Mouse (Mus musculus) embryo, embryonic 10 days (tissue): ENCODE measurements at regions not wholly inside any gene's neighbourhood (a gene's known extent, or its start where the extent isn't known, plus 50 kb on each side); places are given as distances from the start of the nearest gene placed in this dataset.
"Not testable (repeated sequence)": the region's sequence is repeated elsewhere in the genome, so short reads cannot be mapped to it uniquely, and the experiment has no call there.

Experiments
- DNase-seq: peaks from one replicate; pipeline ENCODE4 v3.0.0-alpha.2; 2015; ENCODE audit warnings: low spot score

DNA sequence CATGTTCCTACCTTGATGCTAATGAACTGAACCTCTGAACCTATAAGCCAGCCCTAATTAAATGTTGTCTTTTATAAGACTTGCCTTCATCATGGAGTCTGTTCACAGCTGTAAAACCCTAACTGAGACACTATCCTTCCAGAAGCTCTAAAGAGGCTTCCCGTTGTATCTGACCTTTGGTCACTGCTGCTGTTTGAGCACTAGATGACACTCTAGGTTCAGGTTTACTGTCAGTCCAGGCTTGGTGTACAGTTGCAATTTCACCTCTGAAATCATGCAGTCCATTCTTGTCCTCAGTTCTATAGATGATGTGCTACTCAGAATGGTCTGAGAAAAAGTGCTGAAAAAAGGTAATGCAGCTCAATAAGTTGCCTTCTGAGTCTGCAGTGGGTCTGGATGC is 221.9 kb upstream of the Zpld1 start:
- peak; percentile 13 for DNase-seq

DNA sequence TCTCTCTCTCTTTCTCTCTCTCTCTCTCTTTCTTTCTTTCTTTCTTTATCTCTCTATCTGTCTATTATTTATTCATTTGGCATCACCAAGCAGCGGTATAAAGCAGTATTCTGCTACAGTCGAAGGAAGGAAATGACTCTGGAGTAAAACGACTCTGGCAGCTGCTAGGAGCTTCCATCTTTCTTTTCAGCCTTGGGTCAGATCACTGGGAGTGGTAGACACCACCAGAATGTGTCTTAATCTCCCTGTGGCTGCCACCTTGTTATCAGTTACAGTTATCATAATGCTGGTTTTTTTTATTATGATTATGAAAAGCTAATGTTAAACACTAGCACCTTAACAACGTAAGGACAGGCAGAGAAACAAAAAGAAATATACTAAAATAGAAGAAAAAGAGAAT is 219.2 kb upstream of the Zpld1 start:
- DNase-seq = no peak

DNA sequence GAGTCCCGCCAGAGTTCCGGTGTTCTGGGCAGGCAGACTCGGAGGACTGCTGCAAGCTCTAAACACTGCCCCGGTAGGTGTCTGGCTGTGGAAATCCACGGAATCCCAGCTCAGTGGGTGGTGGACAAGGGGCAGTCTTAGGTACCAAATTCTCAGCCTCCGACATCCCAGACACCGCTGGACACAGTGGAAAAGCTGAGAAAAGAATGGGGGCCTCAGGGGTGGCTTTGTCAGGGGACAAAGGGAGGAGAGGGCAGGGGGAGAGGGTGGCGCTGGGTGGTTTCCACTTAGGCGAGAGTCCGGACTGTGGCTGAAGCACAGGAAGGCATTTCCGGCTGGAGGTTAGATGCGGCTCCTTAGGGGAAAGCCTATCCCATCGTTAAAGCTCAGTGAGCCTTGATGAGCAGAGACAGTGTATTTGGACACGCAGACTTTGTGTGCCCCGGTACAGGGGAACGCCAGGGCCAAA is 217.5 kb upstream of the Zpld1 start:
- DNase-seq = peak; percentile 13

DNA sequence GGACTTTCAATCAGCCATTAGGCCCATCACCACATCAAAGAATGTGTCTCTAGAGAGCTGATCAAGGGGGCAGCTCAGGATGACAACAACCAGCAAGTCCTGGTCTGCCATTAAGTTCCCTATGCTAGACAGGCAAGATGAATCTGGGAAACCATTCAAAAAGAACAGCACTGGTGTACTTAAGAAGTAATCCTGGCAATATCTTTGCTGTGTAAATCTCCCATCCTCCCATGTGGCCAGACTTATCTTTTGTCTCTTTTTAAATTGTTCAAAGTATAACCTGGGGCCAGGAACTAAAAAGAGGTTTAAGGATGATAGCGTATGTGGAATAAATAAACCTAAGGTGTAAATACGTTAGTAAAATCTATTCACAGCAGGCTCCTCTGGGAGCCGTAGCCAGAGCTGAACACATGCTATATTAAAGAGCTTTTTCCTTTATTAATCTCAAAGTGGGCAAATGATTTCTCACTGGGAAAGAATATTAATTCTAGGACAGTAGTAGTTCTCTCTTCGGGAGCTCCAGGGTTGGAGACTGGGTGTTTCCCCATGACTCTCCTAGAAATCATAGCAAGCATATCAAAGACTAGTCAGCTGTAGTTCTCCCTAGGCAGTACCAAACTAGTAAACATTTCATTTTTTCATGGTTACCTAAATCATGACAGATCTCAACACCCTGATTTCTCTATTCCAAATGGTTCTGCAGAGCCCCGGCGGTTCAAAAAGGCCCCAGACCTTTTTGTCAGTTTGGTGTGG is 216.8 kb upstream of the Zpld1 start:
- DNase-seq = no peak

DNA sequence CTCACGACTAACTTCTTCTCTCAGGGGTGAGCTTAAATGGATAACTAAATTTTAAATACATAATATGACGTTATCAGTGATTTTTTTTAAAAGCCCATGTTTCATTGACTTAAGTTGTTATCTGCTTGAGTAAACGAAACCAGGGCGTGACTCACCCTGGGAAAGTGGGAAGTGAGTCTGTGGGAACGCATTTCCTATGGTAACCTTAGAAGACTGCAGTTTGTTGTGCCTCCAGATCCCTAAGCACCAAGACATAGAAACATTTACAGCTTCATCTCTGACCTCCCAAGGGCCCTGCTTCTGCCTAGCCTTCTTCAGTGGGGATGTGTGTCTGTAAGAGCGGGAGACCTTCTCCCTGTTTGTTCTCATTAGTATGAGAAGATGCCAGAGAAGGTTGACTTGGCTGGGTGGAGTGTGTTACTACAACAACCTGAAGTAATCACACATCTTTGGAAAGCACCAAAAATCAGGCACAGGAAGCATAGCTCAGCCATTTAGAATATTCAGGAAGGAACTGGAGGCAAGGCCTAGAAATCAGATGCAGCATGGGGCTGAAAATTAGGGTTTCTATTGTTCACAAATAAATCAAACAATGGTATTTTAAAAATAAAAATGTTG is 207.1 kb upstream of the Zpld1 start:
- no peak for DNase-seq

DNA sequence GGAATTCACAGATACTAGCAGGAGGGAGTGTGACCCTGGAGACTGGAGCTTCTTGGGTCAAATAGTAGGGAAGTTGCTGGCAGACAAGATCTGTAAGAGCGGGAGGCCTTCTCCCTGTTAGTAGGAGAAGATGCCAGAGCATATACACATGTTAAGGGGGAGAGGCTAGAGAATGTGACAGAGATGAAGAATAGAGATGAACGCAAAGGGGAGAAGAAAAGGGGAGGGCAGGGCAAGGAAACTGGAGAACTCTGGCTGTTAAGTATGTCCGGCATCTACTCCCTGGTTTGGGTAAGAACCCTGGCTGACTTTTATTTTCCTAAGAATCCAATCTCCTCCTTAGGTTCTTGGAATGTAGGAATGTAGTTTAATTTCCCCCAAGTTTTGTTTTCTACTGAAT is 206.5 kb upstream of the Zpld1 start:
- DNase-seq = no peak

DNA sequence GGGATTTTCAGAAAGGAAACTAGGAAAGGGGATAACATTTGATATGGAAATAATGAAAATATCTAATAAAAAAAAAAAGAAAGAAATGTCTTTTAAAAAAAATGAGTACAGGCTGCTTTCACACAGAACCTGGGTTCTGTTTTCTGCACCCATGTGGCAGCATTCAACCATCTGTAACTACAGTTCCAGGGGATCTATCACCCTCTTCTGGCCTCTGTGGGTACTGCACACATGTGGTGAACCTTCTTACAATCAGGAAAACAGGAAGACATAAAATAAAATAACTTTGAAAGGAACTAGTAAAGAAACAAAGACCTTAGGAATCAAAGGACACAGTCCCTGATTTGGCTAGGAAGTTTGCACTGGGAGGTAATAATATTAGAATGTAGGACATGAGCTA is 205.5 kb upstream of the Zpld1 start:
- DNase-seq = no peak

DNA sequence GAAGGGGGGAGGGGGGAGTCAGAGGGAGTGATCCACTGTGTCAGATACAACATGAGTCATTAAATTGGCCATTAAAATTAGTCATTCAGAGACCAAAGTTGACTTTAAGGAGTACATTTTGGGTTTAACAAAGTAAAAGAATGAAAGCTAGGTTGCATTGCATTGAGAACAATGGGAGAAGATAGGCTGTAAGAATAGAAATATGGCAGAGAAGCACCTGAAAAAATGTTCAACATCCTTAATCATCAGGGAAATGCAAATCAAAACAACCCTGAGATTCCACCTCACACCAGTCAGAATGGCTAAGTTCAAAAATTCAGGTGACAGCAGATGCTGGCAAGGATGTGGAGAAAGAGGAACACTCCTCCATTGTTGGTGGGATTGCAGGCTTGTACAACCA is 202.0 kb upstream of the Zpld1 start:
- DNase-seq = not testable (repeated sequence)

DNA sequence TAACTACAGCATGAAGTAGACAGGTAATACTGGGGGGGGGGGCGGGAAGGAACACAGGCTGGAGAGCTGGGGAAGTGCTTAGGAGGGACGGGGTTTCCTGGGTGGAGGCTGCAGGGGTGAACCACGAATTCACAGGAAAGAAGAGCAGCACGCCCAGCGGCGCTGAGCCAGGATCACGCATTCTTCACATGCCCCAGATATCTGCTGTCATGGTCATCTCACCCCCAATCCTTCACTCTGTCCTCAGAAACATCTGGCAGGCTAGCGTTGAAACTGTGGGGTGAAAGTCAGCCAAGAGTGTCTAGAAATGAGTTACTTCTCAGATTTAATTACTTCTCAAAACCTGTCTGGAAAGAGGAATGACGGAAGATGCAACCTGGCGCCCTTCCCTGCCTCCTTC is 197.3 kb upstream of the Zpld1 start:
- DNase-seq = no peak

DNA sequence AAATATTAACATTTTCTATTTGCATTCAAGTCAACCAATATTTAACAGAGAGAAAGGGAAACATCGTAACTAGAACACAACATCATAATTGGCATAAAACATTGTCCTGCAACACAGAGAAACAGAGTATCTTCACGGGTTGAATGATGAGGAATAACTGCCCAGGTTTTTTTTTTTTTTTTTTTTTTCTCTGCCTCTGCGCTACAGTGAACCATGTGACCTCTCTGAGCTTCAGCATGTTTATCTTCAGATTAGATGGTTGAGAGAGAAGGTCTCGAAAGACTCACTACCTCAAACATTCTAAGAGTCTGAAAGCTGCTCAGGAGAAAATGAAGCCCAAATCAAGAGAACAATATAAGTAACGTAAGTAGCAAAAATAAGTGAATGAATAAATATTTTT is 196.4 kb upstream of the Zpld1 start:
- DNase-seq = no peak

DNA sequence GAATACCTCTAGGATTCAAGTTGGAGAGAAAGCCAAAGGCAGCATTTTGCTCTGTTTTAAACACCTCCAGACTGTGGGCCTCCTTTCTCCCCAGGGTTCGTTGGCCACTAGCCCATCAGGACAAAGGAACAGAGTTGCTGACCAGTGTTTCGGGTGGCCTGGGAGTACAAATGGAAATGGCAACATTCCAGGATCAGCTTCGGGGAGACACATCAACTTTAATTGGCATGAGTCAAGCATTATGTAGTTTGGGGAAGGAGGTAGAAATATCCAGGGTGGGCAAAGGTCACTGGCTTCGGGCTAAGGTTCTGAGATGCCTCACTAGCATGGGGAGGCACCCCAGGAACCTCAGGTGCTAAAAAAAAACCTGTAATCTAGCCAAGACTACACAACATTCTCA is 194.3 kb upstream of the Zpld1 start:
- DNase-seq = no peak

DNA sequence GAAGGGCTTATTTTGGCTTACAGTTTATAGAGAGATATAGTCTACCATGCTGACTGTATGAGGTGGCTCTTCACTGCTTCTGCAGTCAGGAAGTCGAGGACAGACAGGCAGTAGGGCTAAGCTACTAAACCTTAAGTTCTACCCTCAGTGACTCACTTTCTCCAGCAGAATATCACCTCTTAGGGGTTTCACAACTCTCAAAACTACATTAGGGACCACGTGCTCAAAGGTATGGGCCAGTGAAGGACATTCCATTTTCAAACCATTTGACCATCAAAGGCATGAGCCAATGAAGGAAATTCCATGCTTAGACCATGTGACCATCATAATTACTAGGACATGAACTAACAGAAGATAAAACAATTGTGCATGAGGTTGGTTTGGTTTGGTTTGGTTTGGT is 186.6 kb upstream of the Zpld1 start:
- no peak for DNase-seq

DNA sequence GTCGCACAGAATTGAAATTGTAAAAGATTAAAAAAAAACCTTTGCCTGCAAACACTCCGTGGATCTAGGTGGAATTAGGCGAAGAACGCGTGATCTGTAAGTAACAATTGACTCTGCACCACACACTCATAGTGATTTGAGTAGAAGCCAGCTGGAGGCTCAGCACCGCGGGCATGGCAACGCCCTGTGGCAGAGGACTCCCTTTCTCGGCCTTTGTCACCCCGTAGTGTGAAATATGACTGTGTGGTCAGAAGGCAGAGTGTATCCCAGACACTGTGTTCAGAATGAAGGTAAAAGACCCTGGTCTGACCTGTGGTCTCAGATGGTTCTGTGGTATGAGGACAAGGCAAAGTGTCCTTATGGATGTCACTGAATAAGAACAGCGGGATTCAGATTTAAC is 183.0 kb upstream of the Zpld1 start:
- peak; percentile 7 for DNase-seq

DNA sequence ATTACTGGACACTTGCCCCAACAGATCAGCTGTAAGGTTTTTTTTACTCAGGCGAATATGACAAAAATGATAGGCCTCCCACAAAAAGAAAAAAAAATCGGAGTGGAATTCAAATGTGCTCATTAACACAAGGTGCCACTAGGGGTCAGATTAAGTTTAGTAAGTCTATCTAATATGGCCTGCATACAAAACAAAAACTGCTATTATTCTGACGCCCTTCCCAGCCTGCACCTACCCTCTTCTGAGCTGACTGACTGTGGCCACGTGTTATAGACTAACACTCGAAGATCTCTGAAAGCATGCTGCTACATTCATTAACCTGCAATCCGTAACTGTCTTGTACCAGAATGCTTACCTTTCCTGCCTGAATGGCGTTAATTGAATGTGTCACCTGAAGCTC is 182.5 kb upstream of the Zpld1 start:
- DNase-seq = peak; percentile 57

DNA sequence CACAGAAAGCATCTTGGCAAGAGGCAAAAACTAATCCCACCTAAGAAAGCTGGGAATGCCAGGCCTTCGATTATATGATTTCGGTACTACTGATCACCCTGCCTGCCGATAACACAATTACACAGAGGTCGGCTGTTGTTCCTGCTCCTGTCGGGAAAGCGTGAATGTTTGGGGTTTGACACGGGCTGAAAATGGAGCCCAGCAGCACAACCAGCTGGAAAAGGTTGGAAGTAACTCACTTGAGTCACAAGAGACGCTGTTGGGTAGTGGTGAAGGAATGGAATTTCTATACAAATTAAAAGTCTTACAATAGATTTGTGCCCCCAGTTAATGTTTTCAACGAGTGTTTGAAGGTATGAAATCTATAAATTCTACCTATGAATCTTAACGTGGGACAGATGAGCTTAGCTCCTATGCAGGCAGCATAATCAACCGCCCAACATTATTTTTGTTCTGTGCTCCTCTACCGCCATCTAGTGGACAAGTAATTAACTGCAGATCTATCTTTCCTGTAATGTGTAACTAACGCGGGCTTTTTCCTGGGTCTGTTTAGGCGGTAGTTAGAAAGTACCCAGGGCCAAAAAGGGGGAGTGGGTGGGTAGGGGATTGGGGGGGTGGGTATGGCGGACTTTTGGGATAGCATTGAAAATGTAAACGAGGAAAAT is 178.9 kb upstream of the Zpld1 start:
- peak; percentile 83 for DNase-seq

DNA sequence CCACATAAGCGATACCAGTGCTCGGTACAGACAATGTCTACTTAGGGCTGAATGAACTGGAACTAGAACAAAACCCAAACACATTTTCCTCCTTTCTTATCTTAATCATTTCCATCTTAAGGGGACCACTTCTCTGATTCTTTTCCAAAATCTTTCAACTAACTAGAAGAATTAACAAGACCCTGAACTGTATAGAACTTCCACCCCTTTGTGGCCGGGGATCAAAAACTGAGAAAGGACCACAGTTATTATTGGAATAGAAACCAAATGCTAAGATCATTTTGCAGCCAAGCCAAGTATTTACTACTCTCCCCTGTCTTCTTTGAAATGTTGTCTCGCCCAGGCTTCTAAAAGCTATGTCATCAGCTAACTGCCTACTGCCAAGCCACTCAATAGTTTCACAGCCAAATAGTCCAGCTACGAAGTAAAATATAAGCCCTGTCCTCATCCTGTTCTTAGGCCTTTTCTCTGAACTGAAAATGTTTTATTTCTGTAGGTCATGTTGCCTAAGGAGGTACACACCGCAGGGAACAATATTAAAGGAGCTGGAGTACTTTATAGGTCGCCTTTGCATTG is 177.3 kb upstream of the Zpld1 start:
- DNase-seq = no peak

DNA sequence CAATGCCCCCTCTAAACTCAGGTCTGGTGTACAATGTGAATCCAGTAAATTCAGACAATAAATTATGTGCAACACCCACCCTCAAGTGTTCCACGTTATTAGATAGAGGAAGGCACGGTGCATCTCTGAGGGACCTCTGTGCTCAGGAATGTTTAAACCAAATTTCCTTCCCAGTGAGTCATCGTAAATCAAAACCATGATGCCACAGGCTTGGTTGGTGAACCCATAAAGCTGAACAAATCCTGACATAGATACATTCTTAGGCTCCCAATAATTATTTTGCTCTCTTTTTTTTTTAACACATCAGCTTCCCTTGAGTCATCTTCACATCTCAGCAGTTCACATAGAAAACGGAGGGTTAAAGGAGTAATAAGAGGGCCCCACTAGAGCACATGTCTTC is 173.6 kb upstream of the Zpld1 start:
- DNase-seq = no peak

DNA sequence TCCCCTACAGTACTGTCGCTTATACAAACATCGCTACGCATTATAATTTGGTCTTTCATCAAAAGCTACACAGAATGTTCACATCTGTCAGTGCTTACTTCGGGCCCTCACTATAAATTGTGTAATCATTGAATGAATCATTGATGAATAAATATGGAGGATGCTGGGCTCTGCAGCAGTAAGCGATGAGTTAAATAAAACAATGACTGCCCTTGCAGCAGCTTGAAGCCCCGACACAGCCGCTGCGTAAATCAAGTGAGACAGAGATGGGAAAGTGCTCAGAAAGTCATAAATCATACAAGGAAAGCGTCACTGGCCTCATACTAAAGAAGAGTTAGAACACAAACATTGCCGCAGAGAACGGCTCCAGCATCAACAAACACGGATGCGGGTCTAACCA is 172.9 kb upstream of the Zpld1 start:
- no peak for DNase-seq

DNA sequence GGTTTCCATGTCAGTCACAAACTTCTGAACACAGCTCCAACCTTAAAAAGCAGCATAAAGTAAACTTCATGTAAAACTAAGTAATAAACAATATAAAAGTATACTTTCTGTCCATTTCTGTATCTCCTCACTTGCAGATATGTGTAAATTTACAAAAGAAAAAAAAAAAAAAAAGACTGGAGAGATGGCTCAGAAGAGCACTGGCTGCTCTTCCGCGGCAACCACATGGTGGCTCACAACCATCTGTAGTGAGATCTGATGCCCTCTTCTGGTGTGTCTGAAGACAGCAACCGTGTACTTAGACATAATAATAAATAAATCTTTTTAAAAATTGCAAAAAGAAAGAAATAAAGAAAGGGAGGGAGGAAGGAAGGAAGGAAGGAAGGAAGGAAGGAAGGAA is 171.9 kb upstream of the Zpld1 start:
- no peak for DNase-seq

DNA sequence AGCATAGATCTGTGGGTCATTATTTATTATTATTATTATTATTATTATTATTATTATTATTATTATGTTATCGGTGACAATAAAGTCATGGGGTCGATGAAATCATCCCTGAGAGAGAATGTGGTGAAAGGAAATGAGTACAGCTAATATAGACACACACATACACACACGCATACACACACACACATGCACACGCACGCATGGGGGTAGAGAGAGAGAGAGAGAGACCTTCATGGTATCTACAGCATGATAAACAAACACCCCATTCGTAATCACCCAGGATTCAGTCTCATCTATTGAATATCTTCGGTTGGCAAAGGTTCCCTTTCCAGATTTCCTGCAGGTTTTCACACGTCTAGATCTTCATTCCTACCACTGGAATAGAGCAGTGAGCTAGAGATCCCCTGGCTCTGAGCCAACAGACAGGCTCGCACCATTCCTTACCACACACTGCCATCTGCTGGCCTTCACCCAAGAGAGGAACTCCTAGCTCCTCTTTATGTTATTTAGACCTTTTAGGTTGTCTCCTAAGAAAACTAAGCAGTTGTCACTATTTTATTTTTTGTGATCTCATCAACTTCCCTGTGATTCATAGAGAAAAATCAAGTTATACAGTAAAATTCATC is 171.2 kb upstream of the Zpld1 start:
- DNase-seq = peak; percentile 93

DNA sequence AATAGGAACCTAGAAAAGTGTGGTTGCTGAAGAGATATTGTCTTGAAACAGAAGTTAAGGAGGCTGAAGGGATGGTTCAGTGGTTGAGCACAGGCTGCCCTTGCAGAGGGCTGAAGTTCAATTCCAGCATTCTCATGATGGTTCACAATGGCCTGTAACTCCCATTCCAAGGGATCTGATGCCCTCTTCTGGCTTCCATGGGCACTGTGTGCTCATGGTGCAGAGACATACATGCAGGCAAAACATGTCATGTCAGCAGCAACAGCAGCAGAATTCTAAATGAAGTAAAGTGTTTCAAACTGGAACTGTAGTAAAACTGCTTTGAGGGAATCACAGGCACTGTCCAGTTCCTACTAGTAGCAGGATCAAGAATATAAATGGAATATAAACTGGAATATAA is 162.7 kb upstream of the Zpld1 start:
- peak; percentile 69 for DNase-seq

DNA sequence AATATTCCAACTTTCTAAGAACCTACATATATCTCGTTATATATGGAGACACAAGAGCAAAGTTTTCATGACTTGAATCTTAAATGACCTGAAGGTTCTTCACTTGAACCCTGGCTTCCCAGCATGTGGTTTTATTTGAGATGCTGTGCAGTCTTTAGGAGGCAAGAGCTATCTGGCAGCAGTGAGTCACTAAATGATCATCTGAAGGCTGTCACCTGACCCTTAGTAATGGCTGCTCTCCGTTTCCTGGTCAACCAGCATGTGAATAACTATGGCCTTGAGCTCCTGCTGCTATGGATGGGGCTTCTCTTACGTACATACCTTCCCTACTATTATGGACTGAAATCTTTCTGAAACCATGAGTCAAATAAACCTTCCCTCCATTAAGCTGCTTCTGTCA is 149.8 kb upstream of the Zpld1 start:
- DNase-seq = no peak
